Mouse (Mus musculus) neural tube, embryonic 11.5 days (tissue): ENCODE measurements around the gene Dixdc1. TPM values are rescaled to one million over a fixed set of nuclear protein-coding genes. Genes with fewer than 3 reads are reported as not detected.

Experiments
- ATAC-seq: fragments of 200-750 bp; cut with Nextera tagmentation; 2 replicates; pipeline ENCODE4 v1.8.0; 2017; ENCODE audit warnings: moderate number of reproducible peaks, mild to moderate bottlenecking, moderate TSS enrichment, moderate library complexity; ENCODE audit not compliant: insufficient read depth, low FRiP score, low TSS enrichment
- DNase-seq: peaks from one replicate; pipeline ENCODE4 v3.0.0-alpha.2; 2015; ENCODE audit warnings: low spot score
- H3K27ac ChIP-seq: fragments of 300-500 bp; sonication (generic); 2 replicates; pipeline ENCODE4 v1.5.1; 2014; ENCODE audit warnings: low read depth, mild to moderate bottlenecking, low read length
- H3K27me3 ChIP-seq: fragments of 300-500 bp; sonication (generic); 2 replicates; pipeline ENCODE4 v1.6.1; 2014; ENCODE audit warnings: mild to moderate bottlenecking, low read length, mixed read lengths; ENCODE audit not compliant: control insufficient read depth, insufficient read depth
- H3K36me3 ChIP-seq: fragments of 300-500 bp; sonication (generic); 2 replicates; pipeline ENCODE4 v1.6.1; 2014; ENCODE audit warnings: mild to moderate bottlenecking, low read length, moderate library complexity, mixed read lengths; ENCODE audit not compliant: control insufficient read depth, insufficient read depth
- H3K4me1 ChIP-seq: fragments of 300-500 bp; sonication (generic); 2 replicates; pipeline ENCODE4 v1.6.1; 2014; ENCODE audit warnings: low read length, mixed read lengths; ENCODE audit not compliant: control insufficient read depth, insufficient read depth
- H3K4me2 ChIP-seq: fragments of 300-500 bp; sonication (generic); 2 replicates; pipeline ENCODE4 v1.6.1; 2014; ENCODE audit warnings: low read depth, mild to moderate bottlenecking, moderate library complexity
- H3K4me3 ChIP-seq: fragments of 300-500 bp; sonication (generic); 2 replicates; pipeline ENCODE4 v1.5.1; 2014; ENCODE audit warnings: low read depth, low read length
- H3K9ac ChIP-seq: fragments of 300-500 bp; sonication (generic); 2 replicates; pipeline ENCODE4 v1.6.1; 2014; ENCODE audit warnings: mild to moderate bottlenecking, low read length
- H3K9me3 ChIP-seq: fragments of 300-500 bp; sonication (generic); 2 replicates; pipeline ENCODE4 v1.6.1; 2016; ENCODE audit warnings: low read length; ENCODE audit not compliant: control insufficient read depth
- WGBS: fragments of 180-500 bp; shearing (Covaris S2); extraction: QIAGEN DNeasy Blood & Tissue Kit; methylation state at CpG from one replicate; pipeline ENCODE4 v1.1.7; 2014; 5-methylcytosine and 5-hydroxymethylcytosine counted together
- polyA plus RNA-seq: library from polyadenylated mRNA; unstranded; fragments of >200 nt; fragmentation: Nextera tagmentation; extraction: Ambion mirVana; gene quantifications from 2 replicates; pipeline ENCODE4 v1.2.1, GENCODE M21; 2014

The Dixdc1 gene
- polyA plus RNA-seq, 1 experiment from 2014 or later: 33.0 TPM

DNA sequence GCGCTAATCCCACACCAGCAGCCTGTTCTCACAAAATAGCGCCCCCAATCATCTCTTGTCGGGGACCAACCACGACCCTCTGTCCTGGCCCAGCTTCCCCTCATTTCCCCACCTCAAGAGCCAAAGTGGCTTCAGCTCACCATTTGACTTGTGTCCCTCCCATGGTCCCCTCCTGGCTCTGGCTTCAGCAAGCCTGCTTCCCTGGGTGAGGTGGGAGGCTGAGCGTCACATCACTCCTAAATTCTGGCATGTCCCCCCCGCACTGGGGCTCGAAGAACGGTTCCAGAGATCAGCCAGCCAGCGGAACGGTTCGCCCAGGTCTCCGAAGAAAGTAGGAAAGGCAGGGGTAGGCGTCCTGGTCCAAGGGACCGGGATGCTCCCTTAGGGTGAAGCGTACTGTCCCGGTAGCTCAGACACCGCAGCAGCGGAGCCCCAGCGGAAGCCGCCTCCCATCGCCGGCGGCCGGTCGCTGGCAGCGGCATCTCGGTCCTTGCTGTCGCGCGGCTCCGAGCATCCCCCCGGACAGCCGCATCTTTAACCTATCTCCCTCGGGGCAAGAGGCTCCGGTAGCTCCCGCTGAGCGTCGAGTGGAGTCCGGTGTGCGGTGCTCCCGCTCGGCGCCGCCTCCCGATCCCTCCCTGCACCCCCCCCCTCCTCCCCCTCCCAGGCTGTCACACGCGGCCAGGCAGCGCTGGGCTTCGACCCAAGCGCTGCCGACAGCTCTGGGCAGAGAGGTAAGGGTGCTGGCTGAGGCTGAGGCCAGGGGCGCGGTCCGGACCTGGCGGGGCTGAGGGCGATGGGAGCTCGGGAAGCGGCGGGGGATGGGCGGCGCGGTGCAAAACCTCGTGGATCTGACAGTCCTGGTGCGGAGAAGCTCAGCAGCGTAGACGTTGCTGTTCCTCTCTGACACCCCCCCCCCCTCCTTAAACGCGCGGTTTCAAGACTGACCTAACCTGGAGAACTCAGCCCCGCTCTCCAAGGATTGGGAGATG is 40.6 kb downstream of the Dixdc1 start:
- under 1% methylated on average over 62 of the region's 70 CpGs for WGBS
- peak overlapping the region; percentile 67 for H3K9ac ChIP-seq

DNA sequence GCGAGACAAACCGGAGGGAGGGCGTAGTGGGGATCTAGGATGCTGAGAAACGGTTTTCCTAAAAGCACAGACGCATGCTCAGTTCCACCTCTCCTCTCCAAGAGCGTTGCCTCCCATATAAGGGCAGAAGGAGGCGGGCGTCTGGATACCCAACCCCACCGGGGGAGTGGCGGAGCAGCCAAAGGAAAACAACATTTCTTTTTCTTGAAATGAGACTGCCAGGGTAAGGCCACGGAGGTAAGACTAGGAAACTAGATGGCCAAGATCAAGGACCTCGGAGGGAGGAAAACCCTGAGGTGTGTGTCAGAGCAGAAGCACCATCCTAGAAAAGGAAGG is 41.6 kb downstream of the Dixdc1 start:
- ATAC-seq (no peak), DNase-seq (peak; percentile 70)
- Histone ChIP-seq H3K4me2 (peak overlapping the region; percentile 100), H3K9me3 (no peaks in the 10 kb centered on the region), H3K27ac (peak overlapping the region; percentile 29; the same call in 1 of the 2 replicates), H3K4me1 (peaks cover 31% of the 10 kb centered on the region), H3K27me3 (0 out of 2 replicates have a peak, but pooled peaks cover 5% of the 10 kb centered on the region), H3K4me3 (peak overlapping the region; percentile 56), H3K9ac (peak overlapping the region; percentile 50), H3K36me3 (no peaks in the 10 kb centered on the region)
- 2% methylated on average over 12 of the region's 12 CpGs for WGBS

More for the DNA sequence above, 40.6 kb downstream of the Dixdc1 start:
- H3K4me2 ChIP-seq: peak overlapping the region; percentile 100
- peak; percentile 68 for ATAC-seq
- H3K27me3 ChIP-seq: 0 out of 2 replicates have a peak, but pooled peaks cover 5% of the 10 kb centered on the region
- H3K4me3 ChIP-seq: peak overlapping the region; percentile 56
- H3K36me3 ChIP-seq: no peaks in the 10 kb centered on the region
- peak; percentile 52 for DNase-seq
- peaks cover 21% of the 10 kb centered on the region for H3K4me1 ChIP-seq
- 0 out of 2 replicates have a peak overlapping the region, but pooled peaks have one; percentile 46 for H3K27ac ChIP-seq
- no peaks in the 10 kb centered on the region for H3K9me3 ChIP-seq

DNA sequence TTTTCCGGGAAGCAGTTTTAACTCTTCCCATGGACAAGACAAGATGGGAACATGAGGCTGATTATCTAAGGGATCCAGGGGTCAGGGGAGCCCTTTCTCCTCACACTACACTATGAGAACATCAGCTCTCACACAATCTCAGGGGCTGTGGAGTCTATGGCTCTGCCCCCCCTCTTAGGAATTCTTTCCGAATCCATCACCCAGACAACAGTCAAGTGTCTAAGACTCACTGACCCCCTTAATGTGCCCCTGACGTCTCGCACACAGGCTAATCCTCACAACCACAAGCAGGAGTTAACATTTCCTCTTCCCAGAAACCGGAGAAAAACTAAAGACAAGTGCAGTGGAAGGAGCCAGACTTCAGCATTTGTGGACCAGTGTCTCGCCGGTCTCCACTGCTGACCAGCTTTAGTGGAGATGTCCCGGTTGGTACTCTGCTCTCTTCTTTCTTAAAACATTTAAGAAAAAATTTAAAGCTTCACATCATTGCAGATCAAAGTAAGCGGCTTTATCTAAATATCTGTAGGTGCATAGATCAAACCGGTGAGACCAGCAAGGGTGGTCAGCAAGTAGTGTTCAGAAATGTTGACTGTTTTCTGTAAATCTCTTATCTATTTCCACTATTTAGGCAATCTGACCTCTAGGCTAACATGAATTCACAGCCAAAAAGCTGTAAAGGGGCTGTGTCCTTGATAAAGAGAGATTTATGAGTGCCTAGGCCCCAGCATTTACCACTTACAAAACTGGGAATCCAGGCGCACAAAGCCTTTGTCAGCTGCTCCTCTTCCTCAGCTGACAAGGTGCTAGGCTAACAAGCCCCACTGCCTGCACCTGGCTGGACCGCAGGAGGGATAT is 42.2 kb downstream of the Dixdc1 start:
- ATAC-seq: no peak
- no peaks in the 10 kb centered on the region for H3K9me3 ChIP-seq
- peak overlapping the region; percentile 50 for H3K9ac ChIP-seq
- peak overlapping the region; percentile 56 for H3K4me3 ChIP-seq
- 48% methylated on average over 12 of the region's 12 CpGs for WGBS
- H3K27ac ChIP-seq: peak overlapping the region; percentile 29; the same call in 1 of the 2 replicates
- H3K4me1 ChIP-seq: peaks cover 31% of the 10 kb centered on the region
- H3K27me3 ChIP-seq: 0 out of 2 replicates have a peak, but pooled peaks cover 5% of the 10 kb centered on the region
- no peaks in the 10 kb centered on the region for H3K36me3 ChIP-seq
- peak; percentile 41 for DNase-seq
- peak overlapping the region; percentile 100 for H3K4me2 ChIP-seq

DNA sequence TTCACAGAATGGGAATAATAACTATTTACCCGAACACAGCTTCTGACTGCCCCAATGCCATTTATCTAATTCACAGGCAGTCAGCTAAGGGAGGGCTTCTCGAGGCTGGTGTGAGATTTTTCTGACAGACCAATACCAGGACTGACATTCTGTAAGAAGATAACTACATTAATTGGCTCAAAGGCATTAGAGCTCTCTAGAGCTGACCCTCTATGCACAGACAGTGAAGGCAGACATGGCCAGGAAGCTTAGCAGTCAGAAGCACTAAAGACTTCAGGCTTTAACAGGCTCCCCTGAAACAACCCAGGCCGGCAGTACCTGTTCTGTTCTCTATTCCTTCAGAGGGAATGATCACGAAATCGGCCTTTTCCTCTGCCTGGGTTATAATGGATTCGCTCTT is 44.2 kb downstream of the Dixdc1 start:
- no peak overlapping the region for H3K4me2 ChIP-seq
- peaks cover 31% of the 10 kb centered on the region for H3K4me1 ChIP-seq
- 85% methylated on average over 6 of the region's 6 CpGs for WGBS
- H3K9me3 ChIP-seq: no peaks in the 10 kb centered on the region
- ATAC-seq (no peak), DNase-seq (no peak)
- H3K9ac ChIP-seq: no peak overlapping the region
- H3K27me3 ChIP-seq: no peaks in the 10 kb centered on the region
- no peaks in the 10 kb centered on the region for H3K36me3 ChIP-seq
- H3K27ac ChIP-seq: no peak overlapping the region
- H3K4me3 ChIP-seq: no peak overlapping the region

DNA sequence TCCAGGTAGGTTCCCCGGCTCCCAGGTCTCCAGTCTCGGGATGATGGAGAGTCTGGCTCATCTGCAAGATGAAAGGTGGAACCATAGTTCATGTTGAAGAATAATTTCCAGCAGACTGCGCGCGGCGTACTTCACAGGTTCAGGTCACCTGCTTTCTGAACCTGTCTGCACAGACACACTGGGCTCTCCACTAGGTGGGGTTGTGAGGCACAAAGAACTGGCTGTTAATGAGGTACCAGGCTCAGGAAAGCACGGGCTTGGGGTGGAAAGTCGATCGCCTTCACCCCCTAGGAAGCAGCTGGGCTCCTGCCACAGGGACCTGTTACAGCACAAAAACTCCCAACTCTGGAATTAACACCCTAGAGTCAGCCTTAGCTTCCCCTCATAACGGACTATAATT is 45.7 kb downstream of the Dixdc1 start:
- Histone ChIP-seq H3K36me3 (no peaks in the 10 kb centered on the region), H3K4me1 (peaks cover 31% of the 10 kb centered on the region), H3K27me3 (no peaks in the 10 kb centered on the region), H3K9ac (no peak overlapping the region), H3K9me3 (no peaks in the 10 kb centered on the region), H3K27ac (peak overlapping the region; percentile 14; the same call in 1 of the 2 replicates), H3K4me2 (no peak overlapping the region), H3K4me3 (no peak overlapping the region)
- peak; percentile 58 for DNase-seq
- ATAC-seq: no peak
- 22% methylated on average over 10 of the region's 10 CpGs for WGBS

DNA sequence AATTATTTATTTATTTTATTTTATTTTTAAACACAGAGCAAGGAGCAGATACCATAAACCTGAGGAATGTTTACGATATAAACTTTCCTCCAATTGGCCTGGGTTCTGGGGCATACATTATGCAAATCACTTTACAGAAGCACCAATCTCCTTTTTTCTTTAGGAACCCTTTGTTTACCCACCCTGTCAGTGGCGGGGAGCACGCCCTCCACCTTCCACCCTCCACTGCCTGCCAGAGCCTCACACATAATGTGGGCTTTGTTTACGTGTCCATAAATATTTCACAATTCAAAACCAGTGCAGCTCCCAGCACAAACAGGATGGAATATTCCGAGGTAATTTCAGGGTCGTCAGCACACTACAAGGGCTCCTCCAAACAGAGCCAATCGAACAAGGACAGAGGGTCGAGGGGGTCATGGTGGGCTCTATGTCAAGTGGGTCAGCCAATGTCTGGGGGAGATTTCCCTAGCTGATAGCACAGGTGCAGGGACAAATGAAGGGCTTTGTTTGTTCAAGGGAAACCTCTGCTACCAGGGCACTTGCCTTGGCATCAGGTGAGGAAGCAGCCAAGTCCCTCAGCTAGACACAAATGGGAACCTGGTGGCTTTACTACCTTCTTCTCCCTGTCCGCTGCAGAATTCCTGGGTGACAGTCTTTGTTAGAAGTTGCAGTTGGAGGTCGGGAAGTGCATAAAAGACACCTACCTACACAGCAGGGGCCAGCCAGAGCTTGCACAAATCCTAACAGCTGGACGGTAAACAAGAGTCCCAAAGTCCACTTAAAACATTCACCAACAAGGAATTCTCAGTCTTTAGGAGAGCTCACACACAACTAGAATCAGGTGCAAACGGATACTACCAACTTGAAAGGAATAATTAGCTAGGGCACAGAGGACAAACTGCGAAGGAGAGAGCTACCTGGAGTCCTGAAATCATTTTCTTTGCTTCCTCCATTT is 46.4 kb downstream of the Dixdc1 start:
- peak overlapping the region; percentile 18; the same call in 1 of the 2 replicates for H3K9ac ChIP-seq
- peaks cover 26% of the 10 kb centered on the region for H3K4me1 ChIP-seq
- peak; percentile 53 for DNase-seq
- no peaks in the 10 kb centered on the region for H3K9me3 ChIP-seq
- H3K27me3 ChIP-seq: no peaks in the 10 kb centered on the region
- peak overlapping the region; percentile 1; the same call in 1 of the 2 replicates for H3K4me2 ChIP-seq
- 19% methylated on average over 13 of the region's 13 CpGs for WGBS
- peak; percentile 78 for ATAC-seq
- H3K36me3 ChIP-seq: no peaks in the 10 kb centered on the region
- H3K27ac ChIP-seq: peak overlapping the region; percentile 53
- no peak overlapping the region for H3K4me3 ChIP-seq

DNA sequence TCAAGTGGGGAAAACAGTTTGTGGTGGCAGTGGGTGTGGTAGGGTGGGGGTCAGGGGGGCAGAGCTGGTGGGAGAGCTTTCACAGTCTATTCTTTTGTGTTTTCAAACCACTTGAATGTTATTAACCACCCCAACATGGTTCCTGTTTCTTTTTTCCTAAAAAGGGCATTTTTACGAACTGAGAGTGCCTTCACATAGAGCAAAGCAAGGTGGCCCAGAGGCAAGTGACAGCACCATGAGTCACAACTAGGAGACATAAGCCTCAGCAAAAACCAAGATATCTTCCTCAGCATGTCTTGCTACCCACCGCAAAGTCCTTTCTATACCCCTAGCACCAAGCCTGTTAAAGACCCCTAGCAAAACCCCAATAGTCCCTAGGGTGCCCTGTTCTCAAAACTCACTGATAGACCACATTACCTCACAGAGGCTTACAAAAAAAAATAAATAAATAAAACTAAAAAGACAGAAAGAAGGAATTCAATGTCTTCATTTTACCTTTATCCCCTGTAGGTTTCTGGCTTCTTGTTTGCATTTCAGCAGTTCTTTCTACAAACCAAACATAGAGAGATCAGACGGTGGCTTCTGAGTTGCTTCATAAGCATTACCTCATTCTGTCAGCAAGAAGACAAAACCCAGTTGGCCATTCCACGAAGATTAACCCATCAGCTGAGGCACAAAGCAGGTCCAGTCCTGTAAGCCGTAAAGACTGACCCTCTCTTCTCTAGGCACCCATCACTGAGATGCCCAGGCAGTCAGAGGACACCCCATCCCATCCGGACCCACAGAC is 52.3 kb downstream of the Dixdc1 start:
- WGBS: 87% methylated on average over 6 of the region's 6 CpGs
- H3K27ac ChIP-seq: no peak overlapping the region
- no peaks in the 10 kb centered on the region for H3K27me3 ChIP-seq
- peaks cover 6% of the 10 kb centered on the region for H3K36me3 ChIP-seq
- H3K9me3 ChIP-seq: no peaks in the 10 kb centered on the region
- no peaks in the 10 kb centered on the region for H3K4me1 ChIP-seq
- DNase-seq (no peak), ATAC-seq (no peak)
- no peak overlapping the region for H3K9ac ChIP-seq
- no peak overlapping the region for H3K4me3 ChIP-seq
- H3K4me2 ChIP-seq: no peak overlapping the region
